Mouse (Mus musculus): Measurements from ENCODE around the gene Iqgap3. TPM values are rescaled to one million over a fixed set of nuclear protein-coding genes. Genes with fewer than 3 reads are reported as not detected.

Gene Iqgap3
- polyA plus RNA-seq, 1 experiment from 2014 or later, result 1.8 TPM

- H3K4me3 ChIP-seq (ENCODE audit: low read depth, low read length), result no peak overlapping the region
- no peak overlapping the region for H3K4me2 ChIP-seq (ENCODE audit: low read length)
- no peak overlapping the region for H3K9ac ChIP-seq (ENCODE audit: low read depth, low read length)
- no peaks in the 10 kb centered on the region for H3K27me3 ChIP-seq (ENCODE audit: control insufficient read depth, insufficient read depth, low read depth, low read length)
- no peak overlapping the region for H3K27ac ChIP-seq (ENCODE audit: low read length)
- 92% methylated on average over 2 of the region's 9 CpGs for WGBS
- H3K9me3 ChIP-seq (replicated peaks; ENCODE audit: control insufficient read depth, low read length, poor library complexity, severe bottlenecking), result no peaks in the 10 kb centered on the region
- no peak for ATAC-seq
- 0 out of 2 replicates have a peak, but pooled peaks cover 3% of the 10 kb centered on the region for H3K4me1 ChIP-seq (ENCODE audit: control insufficient read depth, insufficient read depth, low read length)
- H3K36me3 ChIP-seq (ENCODE audit: control insufficient read depth, insufficient read depth, low read length), result no peaks in the 10 kb centered on the region
These were observed 3.7 kb downstream of the Iqgap3 start for GRCm38 (mm10) chr3:88085459-88085858.

- H3K27me3 ChIP-seq (ENCODE audit: control insufficient read depth, insufficient read depth, low read depth, low read length), result no peaks in the 10 kb centered on the region
- no peak overlapping the region for H3K9ac ChIP-seq (ENCODE audit: low read depth, low read length)
- H3K36me3 ChIP-seq (ENCODE audit: control insufficient read depth, insufficient read depth, low read length), result no peaks in the 10 kb centered on the region
- no peak overlapping the region for H3K27ac ChIP-seq (ENCODE audit: low read length)
- H3K4me1 ChIP-seq (ENCODE audit: control insufficient read depth, insufficient read depth, low read length), result no peaks in the 10 kb centered on the region
- no peak overlapping the region for H3K4me2 ChIP-seq (ENCODE audit: low read length)
- H3K4me3 ChIP-seq (ENCODE audit: low read depth, low read length), result no peak overlapping the region
- H3K9me3 ChIP-seq (replicated peaks; ENCODE audit: control insufficient read depth, low read length, poor library complexity, severe bottlenecking), result no peaks in the 10 kb centered on the region
- 71% methylated on average over 1 of the region's 1 CpGs for WGBS
- no peak for ATAC-seq
These were observed 5.9 kb downstream of the Iqgap3 start for GRCm38 (mm10) chr3:88087688-88088087.

DNA sequence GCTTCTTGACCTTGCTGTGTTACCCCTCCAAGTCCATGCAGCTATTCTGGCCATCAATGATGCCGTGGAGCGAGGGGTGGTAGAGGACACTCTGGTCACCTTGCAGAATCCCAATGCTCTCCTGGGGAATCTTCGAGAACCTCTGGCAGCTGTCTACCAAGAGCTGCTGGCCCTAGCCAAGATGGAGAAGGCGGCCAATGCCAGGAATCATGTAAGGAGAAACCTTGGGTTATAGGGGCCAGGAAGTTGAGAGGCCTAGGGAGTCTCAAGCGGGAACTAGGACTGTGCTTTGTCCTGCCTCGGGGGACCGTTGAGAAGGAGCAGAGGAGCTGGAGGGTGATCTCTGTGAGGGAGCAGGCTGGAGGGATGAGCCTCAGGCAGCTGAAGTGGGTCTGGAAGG, 8.3 kb downstream of the Iqgap3 start:
- no peaks in the 10 kb centered on the region for H3K36me3 ChIP-seq (ENCODE audit: control insufficient read depth, insufficient read depth, low read length)
- H3K27me3 ChIP-seq (ENCODE audit: control insufficient read depth, insufficient read depth, low read depth, low read length), result no peaks in the 10 kb centered on the region
- 97% methylated on average over 7 of the region's 7 CpGs for WGBS
- no peak overlapping the region for H3K9ac ChIP-seq (ENCODE audit: low read depth, low read length)
- no peaks in the 10 kb centered on the region for H3K4me1 ChIP-seq (ENCODE audit: control insufficient read depth, insufficient read depth, low read length)
- H3K9me3 ChIP-seq (replicated peaks; ENCODE audit: control insufficient read depth, low read length, poor library complexity, severe bottlenecking), result no peaks in the 10 kb centered on the region
- no peak for ATAC-seq
- H3K4me2 ChIP-seq (ENCODE audit: low read length), result no peak overlapping the region
- no peak overlapping the region for H3K27ac ChIP-seq (ENCODE audit: low read length)
- H3K4me3 ChIP-seq (ENCODE audit: low read depth, low read length), result no peak overlapping the region

DNA sequence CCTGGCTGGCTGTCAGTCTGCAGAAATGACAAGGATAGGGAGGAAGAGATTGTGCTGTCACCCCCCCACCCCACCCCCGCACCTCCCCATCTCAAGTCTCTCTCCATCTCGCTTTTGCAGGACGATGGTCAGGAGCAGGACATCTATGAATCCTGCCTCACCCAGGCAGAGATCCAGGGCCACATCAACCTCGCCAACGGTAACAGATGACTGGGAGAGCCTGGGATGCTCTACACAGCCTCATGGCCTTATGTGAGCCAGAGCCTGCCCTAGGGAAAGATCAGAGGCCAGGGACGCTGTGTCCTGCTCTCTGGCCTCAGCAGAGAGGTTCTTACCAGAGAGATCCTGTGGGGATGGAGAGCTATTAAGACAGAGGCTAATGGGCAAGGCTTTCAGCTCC, 8.8 kb downstream of the Iqgap3 start:
- H3K4me1 ChIP-seq (ENCODE audit: control insufficient read depth, insufficient read depth, low read length), result no peaks in the 10 kb centered on the region
- no peak overlapping the region for H3K4me3 ChIP-seq (ENCODE audit: low read depth, low read length)
- H3K9ac ChIP-seq (ENCODE audit: low read depth, low read length), result no peak overlapping the region
- no peak for ATAC-seq
- no peaks in the 10 kb centered on the region for H3K36me3 ChIP-seq (ENCODE audit: control insufficient read depth, insufficient read depth, low read length)
- 97% methylated on average over 6 of the region's 6 CpGs for WGBS
- H3K4me2 ChIP-seq (ENCODE audit: low read length), result no peak overlapping the region
- no peak overlapping the region for H3K27ac ChIP-seq (ENCODE audit: low read length)
- H3K9me3 ChIP-seq (replicated peaks; ENCODE audit: control insufficient read depth, low read length, poor library complexity, severe bottlenecking), result no peaks in the 10 kb centered on the region
- no peaks in the 10 kb centered on the region for H3K27me3 ChIP-seq (ENCODE audit: control insufficient read depth, insufficient read depth, low read depth, low read length)

DNA sequence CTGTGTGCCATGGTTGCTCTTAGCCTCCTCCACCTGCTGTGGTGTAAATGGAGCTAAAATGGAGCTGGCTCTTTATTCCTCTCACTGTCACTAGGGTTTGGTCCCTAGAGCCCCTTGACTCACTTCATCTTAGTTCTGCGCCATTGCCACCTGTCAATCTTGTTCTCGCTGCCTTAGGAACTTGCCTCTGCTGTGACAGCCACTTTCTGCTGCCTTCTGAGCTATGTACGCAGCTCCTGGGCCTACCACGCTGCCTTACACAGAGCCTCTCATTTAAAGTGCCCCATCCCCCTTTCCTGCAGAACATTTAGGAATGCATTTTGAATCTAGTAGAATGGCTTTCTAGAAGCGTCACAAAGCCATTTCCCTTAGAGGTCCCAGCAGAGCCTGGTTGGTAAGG, 12.4 kb downstream of the Iqgap3 start:
- H3K4me2 ChIP-seq (ENCODE audit: low read length), result no peak overlapping the region
- H3K9me3 ChIP-seq (replicated peaks; ENCODE audit: control insufficient read depth, low read length, poor library complexity, severe bottlenecking), result no peaks in the 10 kb centered on the region
- 76% methylated on average over 5 of the region's 5 CpGs for WGBS
- ATAC-seq, result no peak
- H3K27ac ChIP-seq (ENCODE audit: low read length), result no peak overlapping the region
- no peak overlapping the region for H3K4me3 ChIP-seq (ENCODE audit: low read depth, low read length)
- no peaks in the 10 kb centered on the region for H3K36me3 ChIP-seq (ENCODE audit: control insufficient read depth, insufficient read depth, low read length)
- H3K9ac ChIP-seq (ENCODE audit: low read depth, low read length), result peak overlapping the region; percentile 1; the same call in 1 of the 2 replicates
- no peaks in the 10 kb centered on the region for H3K4me1 ChIP-seq (ENCODE audit: control insufficient read depth, insufficient read depth, low read length)
- H3K27me3 ChIP-seq (ENCODE audit: control insufficient read depth, insufficient read depth, low read depth, low read length), result no peaks in the 10 kb centered on the region

GRCm38 (mm10) chr3:88097666-88098065, 15.9 kb downstream of the Iqgap3 start:
- 89% methylated on average over 6 of the region's 6 CpGs for WGBS
- no peak overlapping the region for H3K4me3 ChIP-seq (ENCODE audit: low read depth, low read length)
- no peak overlapping the region for H3K4me2 ChIP-seq (ENCODE audit: low read length)
- H3K27me3 ChIP-seq (ENCODE audit: control insufficient read depth, insufficient read depth, low read depth, low read length), result no peaks in the 10 kb centered on the region
- H3K9me3 ChIP-seq (replicated peaks; ENCODE audit: control insufficient read depth, low read length, poor library complexity, severe bottlenecking), result no peaks in the 10 kb centered on the region
- H3K27ac ChIP-seq (ENCODE audit: low read length), result no peak overlapping the region
- H3K36me3 ChIP-seq (ENCODE audit: control insufficient read depth, insufficient read depth, low read length), result no peaks in the 10 kb centered on the region
- no peak for ATAC-seq
- no peak overlapping the region for H3K9ac ChIP-seq (ENCODE audit: low read depth, low read length)
- no peaks in the 10 kb centered on the region for H3K4me1 ChIP-seq (ENCODE audit: control insufficient read depth, insufficient read depth, low read length)

DNA sequence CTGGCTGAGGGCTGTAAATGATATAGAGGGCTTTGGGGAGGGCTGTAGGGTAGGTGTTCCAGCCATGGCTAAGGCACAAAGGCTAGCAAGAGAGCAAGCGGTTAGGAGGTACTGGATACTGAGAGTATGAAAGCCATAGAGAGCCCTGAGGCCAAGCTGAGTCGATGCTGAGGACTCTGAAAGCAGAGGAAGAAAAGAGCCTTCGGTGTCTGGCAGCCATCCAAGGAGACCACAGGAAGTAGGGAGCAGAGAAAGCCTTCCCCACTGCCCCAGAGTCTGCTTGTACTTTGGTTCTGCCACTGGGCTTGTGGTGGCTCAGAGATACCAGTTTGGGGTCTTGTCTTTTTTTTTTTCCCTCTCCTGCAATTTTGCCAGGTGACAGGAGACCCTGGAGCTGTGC, 18.5 kb downstream of the Iqgap3 start:
- WGBS, result 61% methylated on average over 3 of the region's 3 CpGs

GRCm38 (mm10) chr3:88101736-88102135, 20.0 kb downstream of the Iqgap3 start:
- Histone ChIP-seq H3K4me3 (ENCODE audit: low read depth, low read length) (no peak overlapping the region), H3K9ac (ENCODE audit: low read depth, low read length) (no peak overlapping the region), H3K36me3 (ENCODE audit: control insufficient read depth, insufficient read depth, low read length) (no peaks in the 10 kb centered on the region), H3K4me2 (ENCODE audit: low read length) (no peak overlapping the region), H3K4me1 (ENCODE audit: control insufficient read depth, insufficient read depth, low read length) (no peaks in the 10 kb centered on the region), H3K9me3 (replicated peaks; ENCODE audit: control insufficient read depth, low read length, poor library complexity, severe bottlenecking) (no peaks in the 10 kb centered on the region), H3K27me3 (ENCODE audit: control insufficient read depth, insufficient read depth, low read depth, low read length) (no peaks in the 10 kb centered on the region), H3K27ac (ENCODE audit: low read length) (no peak overlapping the region)
- no peak for ATAC-seq
- WGBS, result 95% methylated on average over 7 of the region's 7 CpGs

More for the DNA sequence above, 18.5 kb downstream of the Iqgap3 start:
- H3K9ac ChIP-seq (ENCODE audit: low read depth, low read length), result no peak overlapping the region
- no peaks in the 10 kb centered on the region for H3K27me3 ChIP-seq (ENCODE audit: control insufficient read depth, insufficient read depth, low read depth, low read length)
- no peaks in the 10 kb centered on the region for H3K9me3 ChIP-seq (replicated peaks; ENCODE audit: control insufficient read depth, low read length, poor library complexity, severe bottlenecking)
- no peak for ATAC-seq
- no peak overlapping the region for H3K4me3 ChIP-seq (ENCODE audit: low read depth, low read length)
- no peaks in the 10 kb centered on the region for H3K36me3 ChIP-seq (ENCODE audit: control insufficient read depth, insufficient read depth, low read length)
- H3K27ac ChIP-seq (ENCODE audit: low read length), result no peak overlapping the region
- no peaks in the 10 kb centered on the region for H3K4me1 ChIP-seq (ENCODE audit: control insufficient read depth, insufficient read depth, low read length)
- no peak overlapping the region for H3K4me2 ChIP-seq (ENCODE audit: low read length)

GRCm38 (mm10) chr3:88102196-88102595, 20.4 kb downstream of the Iqgap3 start:
- no peaks in the 10 kb centered on the region for H3K9me3 ChIP-seq (replicated peaks; ENCODE audit: control insufficient read depth, low read length, poor library complexity, severe bottlenecking)
- no peak overlapping the region for H3K4me3 ChIP-seq (ENCODE audit: low read depth, low read length)
- no peak for ATAC-seq
- H3K27me3 ChIP-seq (ENCODE audit: control insufficient read depth, insufficient read depth, low read depth, low read length), result no peaks in the 10 kb centered on the region
- no peak overlapping the region for H3K9ac ChIP-seq (ENCODE audit: low read depth, low read length)
- WGBS, result 91% methylated on average over 6 of the region's 6 CpGs
- H3K27ac ChIP-seq (ENCODE audit: low read length), result no peak overlapping the region
- no peaks in the 10 kb centered on the region for H3K4me1 ChIP-seq (ENCODE audit: control insufficient read depth, insufficient read depth, low read length)
- H3K4me2 ChIP-seq (ENCODE audit: low read length), result no peak overlapping the region
- no peaks in the 10 kb centered on the region for H3K36me3 ChIP-seq (ENCODE audit: control insufficient read depth, insufficient read depth, low read length)

- Histone ChIP-seq H3K4me3 (ENCODE audit: low read depth, low read length) (no peak overlapping the region), H3K27ac (ENCODE audit: low read length) (no peak overlapping the region), H3K36me3 (ENCODE audit: control insufficient read depth, insufficient read depth, low read length) (no peaks in the 10 kb centered on the region), H3K27me3 (ENCODE audit: control insufficient read depth, insufficient read depth, low read depth, low read length) (no peaks in the 10 kb centered on the region), H3K9ac (ENCODE audit: low read depth, low read length) (no peak overlapping the region), H3K4me1 (ENCODE audit: control insufficient read depth, insufficient read depth, low read length) (no peaks in the 10 kb centered on the region), H3K9me3 (replicated peaks; ENCODE audit: control insufficient read depth, low read length, poor library complexity, severe bottlenecking) (no peaks in the 10 kb centered on the region), H3K4me2 (ENCODE audit: low read length) (no peak overlapping the region)
- ATAC-seq, result no peak
- 86% methylated on average over 6 of the region's 6 CpGs for whole genome bisulfite sequencing
These were observed 20.8 kb downstream of the Iqgap3 start for GRCm38 (mm10) chr3:88102611-88103010.

Measured in midbrain, embryonic 16.5 days (tissue).